Mouse (Mus musculus): ENCODE measurements around the gene Lhpp.

Gene Lhpp

GRCm38 (mm10) chr7:132712044-132712708 lies 101.7 kb downstream of the Lhpp start:
- no peak for DNase-seq (ENCODE audit: low read depth, low spot score)

- DNase-seq (ENCODE audit: low read depth, low spot score), result no peak
These were observed 102.5 kb downstream of the Lhpp start for GRCm38 (mm10) chr7:132712956-132713355.

GRCm38 (mm10) chr7:132713483-132714126 lies 103.2 kb downstream of the Lhpp start:
- peak; percentile 52 for DNase-seq (ENCODE audit: low read depth, low spot score)

DNA sequence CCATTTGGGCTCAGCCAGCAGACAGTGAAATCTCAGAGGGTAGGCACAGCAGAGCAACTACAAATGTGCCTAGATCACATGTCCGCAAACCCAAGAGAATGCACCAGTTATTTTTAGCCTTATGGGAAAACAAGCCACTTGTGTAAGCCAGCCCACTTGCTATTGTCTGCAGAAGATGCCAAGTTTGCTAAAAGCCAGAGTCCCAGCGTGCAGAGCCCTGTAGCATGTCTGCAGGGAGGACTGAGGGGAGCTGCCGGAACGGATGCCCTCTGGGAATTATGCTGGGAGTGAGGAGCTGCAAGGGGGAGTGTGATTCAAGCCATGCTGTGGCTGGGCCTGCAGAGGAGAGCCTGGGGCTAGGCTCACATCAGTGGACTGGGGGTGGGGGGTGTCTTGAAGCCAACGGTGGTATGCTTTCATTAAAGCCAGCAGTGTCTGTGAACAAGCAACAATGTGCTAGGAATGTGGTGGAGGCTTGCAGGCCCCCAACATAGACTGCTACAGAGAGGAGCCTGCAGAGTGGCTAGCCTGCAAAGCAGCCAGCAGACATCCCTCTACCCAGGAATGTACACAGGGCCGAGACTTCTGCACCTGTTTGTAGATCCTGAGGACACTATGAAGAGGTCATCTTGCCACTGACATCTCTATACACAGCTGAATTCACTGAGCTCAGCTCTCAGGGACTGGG lies 103.9 kb downstream of the Lhpp start:
- DNase-seq (ENCODE audit: low read depth, low spot score), result peak; percentile 96

GRCm38 (mm10) chr7:132715259-132715658 lies 104.8 kb downstream of the Lhpp start:
- no peak for DNase-seq (ENCODE audit: low read depth, low spot score)

DNA sequence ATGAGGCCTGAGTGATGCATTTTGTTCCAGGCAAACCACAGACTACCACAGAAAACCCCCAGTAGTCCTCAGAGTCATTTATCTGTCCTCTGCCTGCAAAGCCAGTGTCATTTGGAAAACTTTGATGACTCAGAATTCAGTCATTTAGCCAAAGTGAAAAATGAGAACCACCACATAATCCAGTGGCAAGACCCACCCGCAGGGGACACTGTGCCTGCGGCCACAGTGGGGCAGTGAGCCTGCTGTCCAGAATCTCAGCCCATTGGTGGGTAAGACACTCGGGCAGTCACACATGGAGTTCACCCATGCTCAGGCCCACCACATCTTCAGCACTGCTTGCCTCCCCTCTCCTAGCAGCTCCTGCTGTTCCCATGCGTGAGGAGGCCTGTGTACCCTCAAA lies 109.1 kb downstream of the Lhpp start:
- no peak for DNase-seq (ENCODE audit: low read depth, low spot score)

DNA sequence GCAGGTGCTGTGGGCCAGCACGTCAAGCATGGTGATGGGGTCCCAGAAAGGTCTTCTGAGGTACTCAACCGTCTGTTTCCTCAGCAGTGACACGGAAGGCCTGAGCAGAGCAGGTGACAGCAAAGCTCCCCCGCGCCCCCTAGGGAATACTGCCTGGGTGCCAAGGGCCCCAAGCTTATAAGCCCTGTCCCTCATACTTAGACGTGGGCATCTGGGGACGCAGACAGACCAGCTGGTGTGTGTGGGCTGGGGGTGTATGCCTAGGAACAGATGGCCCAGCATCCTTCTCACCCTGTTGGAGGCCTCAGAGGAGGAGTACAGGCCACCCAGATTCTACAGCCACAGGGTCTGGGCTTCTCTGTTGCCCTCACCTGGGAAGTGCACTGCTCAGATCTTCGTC lies 110.1 kb downstream of the Lhpp start:
- DNase-seq (ENCODE audit: low read depth, low spot score), result peak; percentile 90

DNA sequence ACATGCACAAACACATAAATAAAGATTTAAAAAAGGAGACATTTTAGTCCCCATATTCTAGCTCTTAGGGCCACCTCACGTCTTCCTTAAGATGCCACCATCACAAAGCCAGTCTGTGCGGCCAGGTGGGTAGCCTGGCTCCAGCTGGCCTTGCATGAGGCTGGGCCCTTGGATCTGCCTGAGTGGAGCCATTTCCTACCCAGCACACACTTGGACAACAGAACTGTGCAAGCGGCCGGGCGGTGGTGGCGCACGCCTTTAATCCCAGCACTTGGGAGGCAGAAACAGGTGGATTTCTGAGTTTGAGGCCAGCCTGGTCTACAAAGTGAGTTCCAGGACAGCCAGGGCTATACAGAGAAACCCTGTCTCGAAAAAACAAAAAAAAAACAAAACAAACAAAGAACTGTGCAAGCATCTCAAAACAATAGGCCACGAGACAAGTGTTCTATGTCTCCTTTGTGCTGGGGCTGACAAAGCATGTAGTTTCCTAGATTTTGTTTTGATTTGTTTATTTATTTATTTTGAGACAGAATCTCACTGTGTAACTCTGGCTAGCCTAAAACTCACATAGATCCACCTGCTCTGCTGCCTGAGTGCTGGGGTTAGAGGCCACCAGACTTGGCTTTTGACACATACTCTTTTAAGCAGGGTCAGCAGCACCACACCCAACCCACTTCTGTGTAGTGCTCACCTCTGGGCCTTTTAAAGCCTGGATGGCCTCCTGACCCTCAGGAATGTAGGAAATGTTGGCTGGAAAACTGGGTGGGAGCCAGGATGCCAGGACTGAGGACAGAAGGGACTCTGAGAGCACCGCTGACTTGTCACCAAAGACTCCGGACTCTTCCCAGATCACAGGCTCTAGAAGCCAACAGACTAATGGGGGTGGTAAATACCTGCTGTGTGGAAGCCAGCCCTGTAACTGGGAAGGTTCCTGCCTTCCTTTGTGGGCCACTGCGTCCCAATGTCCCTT lies 112.2 kb downstream of the Lhpp start:
- DNase-seq (ENCODE audit: low read depth, low spot score), result peak; percentile 81

DNA sequence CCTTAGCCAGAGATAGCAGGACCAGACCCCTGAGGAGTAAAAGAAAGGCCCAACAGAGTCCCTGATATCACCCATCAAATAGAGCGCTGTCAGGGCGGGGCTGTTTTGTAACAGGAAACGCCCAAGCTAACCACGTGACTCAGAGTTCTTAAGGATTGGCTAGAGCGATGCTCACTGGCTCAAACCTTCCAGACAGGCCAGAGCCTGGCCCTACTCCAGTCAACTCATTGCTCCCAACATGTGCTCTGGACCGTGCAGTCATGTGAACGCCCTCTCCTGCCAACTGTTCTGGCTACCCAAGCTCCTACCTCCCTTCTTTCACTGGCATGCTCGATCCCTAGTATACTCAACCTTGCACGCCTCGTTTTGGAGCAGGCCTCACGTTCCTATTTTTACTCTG lies 113.5 kb downstream of the Lhpp start:
- DNase-seq (ENCODE audit: low read depth, low spot score), result peak; percentile 99

DNA sequence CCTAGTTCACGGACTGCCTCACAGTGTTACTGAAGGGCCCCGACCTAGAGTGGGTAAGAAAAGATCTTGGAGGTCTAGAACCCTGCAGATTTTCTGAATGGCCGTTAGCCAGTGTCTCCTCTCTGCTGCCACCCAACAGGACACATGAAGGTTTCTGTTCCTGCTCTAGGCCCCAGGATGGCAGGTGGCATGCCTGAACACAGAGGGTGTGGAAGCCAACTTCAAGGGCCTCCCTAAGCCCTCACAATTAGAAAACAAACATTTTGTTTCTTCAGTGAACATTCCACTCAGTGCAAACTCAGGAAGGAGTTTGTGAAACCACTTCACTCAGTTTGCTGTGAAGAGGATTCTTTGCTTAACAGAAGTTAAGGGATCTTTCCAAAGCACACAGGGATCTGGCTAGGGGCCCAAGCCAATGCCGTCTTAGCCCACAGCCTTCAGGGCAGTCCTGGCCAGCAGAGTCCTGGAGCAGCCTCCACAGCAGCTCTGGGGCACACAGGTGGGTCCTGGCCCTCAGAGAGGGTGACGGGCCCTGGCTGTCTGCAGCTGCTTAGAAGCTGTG lies 114.1 kb downstream of the Lhpp start:
- no peak for DNase-seq (ENCODE audit: low read depth, low spot score)

DNA sequence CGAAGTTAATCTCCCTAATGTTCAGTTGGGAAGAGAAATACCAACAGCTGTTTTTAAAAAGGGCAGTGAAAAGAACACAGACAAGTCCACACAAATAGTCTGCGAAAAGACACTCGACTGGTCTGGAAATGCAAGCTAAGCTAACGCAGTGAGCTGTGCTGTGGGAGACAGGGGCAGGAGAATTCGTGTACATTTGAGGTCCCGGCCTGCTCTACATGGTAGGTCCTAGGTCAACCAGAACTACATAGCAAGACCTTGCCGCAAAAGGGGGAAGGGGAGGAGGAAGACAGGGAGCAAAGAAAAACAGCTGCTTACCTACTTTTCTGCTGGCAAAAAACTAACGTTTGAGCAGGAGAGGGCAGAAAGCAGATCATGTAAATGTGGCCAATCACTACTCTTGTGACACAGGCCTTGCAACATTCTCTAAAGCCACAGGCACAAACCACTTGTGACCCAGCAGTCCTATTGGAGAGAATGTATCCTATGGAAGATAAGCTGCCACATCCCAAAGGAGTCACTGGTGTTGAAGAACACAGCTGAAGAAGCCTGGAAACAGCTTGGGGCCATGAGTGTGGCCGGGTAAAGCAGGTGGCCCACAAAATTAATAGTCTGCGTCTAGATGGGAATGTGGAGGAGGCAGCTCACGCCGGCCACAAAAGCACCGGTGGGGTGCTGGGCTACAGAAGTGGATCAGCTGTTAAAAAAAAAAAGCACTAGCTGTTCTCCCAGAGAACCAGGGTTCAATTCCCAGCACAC lies 115.8 kb downstream of the Lhpp start:
- DNase-seq (ENCODE audit: low read depth, low spot score), result no peak

GRCm38 (mm10) chr7:132729093-132729831 lies 118.8 kb downstream of the Lhpp start:
- no peak for DNase-seq (ENCODE audit: low read depth, low spot score)

DNA sequence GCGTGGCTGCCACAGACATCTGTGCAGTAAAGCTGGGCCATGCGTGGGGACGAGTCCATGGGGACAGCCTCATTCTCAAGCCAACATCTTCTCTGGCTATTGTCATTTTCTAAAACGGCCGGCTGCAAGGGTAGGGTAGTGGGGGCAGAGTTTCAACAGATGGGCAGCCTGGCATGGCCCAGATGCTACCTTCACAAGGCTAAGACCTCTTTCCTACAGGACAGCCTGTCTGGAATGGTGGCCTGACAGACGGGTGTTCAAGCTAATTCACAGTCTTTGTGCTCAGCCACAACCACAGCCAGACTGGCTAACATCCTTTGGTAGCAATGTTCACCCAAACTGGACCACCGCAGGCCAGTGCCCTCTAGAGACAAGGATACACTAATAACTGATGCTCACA lies 120.1 kb downstream of the Lhpp start:
- DNase-seq (ENCODE audit: low read depth, low spot score), result no peak

- no peak for DNase-seq (ENCODE audit: low read depth, low spot score)
These were observed 121.1 kb downstream of the Lhpp start for GRCm38 (mm10) chr7:132731558-132731957.

- peak; percentile 57 for DNase-seq (ENCODE audit: low read depth, low spot score)
These were observed 121.8 kb downstream of the Lhpp start for GRCm38 (mm10) chr7:132732136-132732789.

- no peak for DNase-seq (ENCODE audit: low read depth, low spot score)
These were observed 123.1 kb downstream of the Lhpp start for GRCm38 (mm10) chr7:132733521-132733920.

DNA sequence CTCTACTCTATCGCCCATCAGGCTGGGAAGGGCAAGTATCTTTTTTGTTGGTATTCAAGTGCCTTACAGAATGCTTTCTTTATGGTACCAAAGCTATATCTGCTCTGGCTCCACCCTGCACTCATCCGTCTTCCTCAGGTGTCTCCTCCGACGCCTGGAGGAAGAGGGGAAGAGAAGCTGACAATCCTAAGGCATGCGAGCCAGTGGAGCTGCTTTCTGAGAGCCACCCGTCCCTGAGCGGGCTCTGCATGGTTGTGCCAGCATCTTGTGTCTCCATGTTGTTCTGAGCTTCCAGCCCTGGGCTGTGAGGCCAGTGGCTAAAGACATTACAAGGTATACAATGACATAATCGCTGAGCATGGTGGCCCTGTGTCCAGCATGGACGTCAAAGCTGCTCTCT lies 123.8 kb downstream of the Lhpp start:
- DNase-seq (ENCODE audit: low read depth, low spot score), result no peak

DNA sequence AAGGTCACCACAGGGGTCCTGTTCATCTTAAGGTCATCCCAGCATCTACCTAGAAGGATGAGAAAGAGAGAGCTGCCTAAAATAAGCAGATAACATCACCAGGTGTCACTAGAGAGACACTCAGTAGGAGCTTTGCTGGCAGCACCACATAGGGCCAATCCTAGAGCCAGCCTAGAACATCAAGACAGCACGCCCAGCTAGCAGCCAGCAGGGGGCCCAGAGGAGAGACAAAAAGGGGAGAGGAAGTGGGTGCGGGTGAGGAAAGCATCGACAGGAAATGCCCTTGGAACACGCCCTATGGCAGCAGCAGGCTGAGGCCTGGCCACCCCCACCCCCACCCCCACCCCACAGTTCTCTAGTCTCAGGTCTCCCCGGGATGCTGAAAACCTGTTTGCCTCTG lies 124.7 kb downstream of the Lhpp start:
- peak; percentile 59 for DNase-seq (ENCODE audit: low read depth, low spot score)

DNA sequence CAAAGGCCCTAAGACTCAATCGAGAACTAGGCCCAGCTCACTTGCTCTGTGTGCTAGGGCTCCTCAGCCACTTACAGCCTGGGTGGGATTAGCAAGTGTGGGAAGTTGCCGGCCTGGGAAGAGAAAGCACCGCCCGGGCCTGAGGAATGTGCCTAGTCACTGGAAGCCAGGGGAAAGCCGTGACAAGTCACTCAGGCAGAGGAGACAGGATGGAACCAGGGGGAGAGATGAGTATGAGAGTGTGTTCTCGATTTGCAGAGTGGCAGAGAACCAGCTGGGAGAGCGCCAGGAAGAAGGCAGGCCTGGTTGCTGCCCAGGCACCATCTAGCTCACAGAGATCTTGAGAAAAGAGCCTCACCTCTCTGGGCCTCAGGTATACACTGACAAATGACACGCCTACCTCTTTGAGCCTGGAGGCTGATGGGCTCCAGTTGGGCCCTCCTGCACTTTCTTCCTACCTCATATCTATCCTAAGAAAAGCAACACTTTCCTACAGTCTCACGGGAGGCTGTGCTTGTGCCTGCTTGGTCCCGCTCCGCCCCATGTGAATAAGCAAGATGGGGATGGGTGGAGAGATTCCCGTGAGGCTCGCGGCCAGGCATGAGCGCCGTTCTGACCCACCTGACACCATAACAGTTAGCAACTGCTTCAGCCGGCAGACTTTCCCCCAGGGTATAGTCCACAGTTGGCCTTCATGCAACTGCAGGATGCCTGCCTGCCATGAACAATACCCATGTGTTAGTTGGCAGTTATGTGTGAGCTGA lies 125.8 kb downstream of the Lhpp start:
- peak; percentile 91 for DNase-seq (ENCODE audit: low read depth, low spot score)
